Mouse (Mus musculus) thymus, postnatal 14 days (tissue): ENCODE measurements around the gene Hnrnpul1.

Source experiments
- DNase-seq: peaks from one replicate; pipeline ENCODE4 v3.0.0; 2021

Gene Hnrnpul1

GRCm38 (mm10) chr7:25687811-25688401 lies 66.7 kb downstream of the Hnrnpul1 start:
- DNase-seq: peak; percentile 89

GRCm38 (mm10) chr7:25686680-25687531 lies 67.7 kb downstream of the Hnrnpul1 start, which contains the start of gene Tgfb1:
Gene Tgfb1, plus strand, starts transcription at chr7:25687002.
- DNase-seq: peak; percentile 95

- DNase-seq: peak; percentile 35
These were observed 68.6 kb downstream of the Hnrnpul1 start for GRCm38 (mm10) chr7:25685926-25686470.

GRCm38 (mm10) chr7:25684659-25685058 lies 69.9 kb downstream of the Hnrnpul1 start:
- DNase-seq: no peak

- DNase-seq: peak; percentile 75
These were observed 70.9 kb downstream of the Hnrnpul1 start for GRCm38 (mm10) chr7:25683474-25684180.

GRCm38 (mm10) chr7:25681341-25682231 lies 73.0 kb downstream of the Hnrnpul1 start:
- peak; percentile 77 for DNase-seq

- DNase-seq: peak; percentile 98
These were observed 73.9 kb downstream of the Hnrnpul1 start, which contains the start of gene B9d2 for GRCm38 (mm10) chr7:25680514-25681258. Gene B9d2, plus strand, starts transcription at chr7:25680780.

GRCm38 (mm10) chr7:25679971-25680370 lies 74.6 kb downstream of the Hnrnpul1 start:
- DNase-seq: peak; percentile 51

- no peak for DNase-seq
These were observed 77.5 kb downstream of the Hnrnpul1 start for GRCm38 (mm10) chr7:25677013-25677412.

- DNase-seq: no peak
These were observed 78.3 kb downstream of the Hnrnpul1 start for GRCm38 (mm10) chr7:25676085-25676781.

- no peak for DNase-seq
These were observed 79.2 kb downstream of the Hnrnpul1 start for GRCm38 (mm10) chr7:25675405-25675804.

GRCm38 (mm10) chr7:25674719-25675300 lies 79.7 kb downstream of the Hnrnpul1 start, which contains the start of gene Tmem91:
Gene Tmem91, minus strand, starts transcription at chr7:25675166.
- DNase-seq: peak; percentile 50

- no peak for DNase-seq
These were observed 80.3 kb downstream of the Hnrnpul1 start for GRCm38 (mm10) chr7:25674297-25674696.

- no peak for DNase-seq
These were observed 82.1 kb downstream of the Hnrnpul1 start for GRCm38 (mm10) chr7:25672442-25672841.

GRCm38 (mm10) chr7:25671686-25672085 lies 82.9 kb downstream of the Hnrnpul1 start:
- no peak for DNase-seq
